Mouse (Mus musculus) urinary bladder, postnatal 10 days (tissue): Measurements from ENCODE around the gene Commd7.
"Not testable (repeated sequence)": the region's sequence is repeated elsewhere in the genome, so short reads cannot be mapped to it uniquely, and the experiment has no call there.

Experiments used
- DNase-seq: peaks from one replicate; pipeline ENCODE4 v3.0.0; 2022; ENCODE audit warnings: low spot score

Gene Commd7

DNA sequence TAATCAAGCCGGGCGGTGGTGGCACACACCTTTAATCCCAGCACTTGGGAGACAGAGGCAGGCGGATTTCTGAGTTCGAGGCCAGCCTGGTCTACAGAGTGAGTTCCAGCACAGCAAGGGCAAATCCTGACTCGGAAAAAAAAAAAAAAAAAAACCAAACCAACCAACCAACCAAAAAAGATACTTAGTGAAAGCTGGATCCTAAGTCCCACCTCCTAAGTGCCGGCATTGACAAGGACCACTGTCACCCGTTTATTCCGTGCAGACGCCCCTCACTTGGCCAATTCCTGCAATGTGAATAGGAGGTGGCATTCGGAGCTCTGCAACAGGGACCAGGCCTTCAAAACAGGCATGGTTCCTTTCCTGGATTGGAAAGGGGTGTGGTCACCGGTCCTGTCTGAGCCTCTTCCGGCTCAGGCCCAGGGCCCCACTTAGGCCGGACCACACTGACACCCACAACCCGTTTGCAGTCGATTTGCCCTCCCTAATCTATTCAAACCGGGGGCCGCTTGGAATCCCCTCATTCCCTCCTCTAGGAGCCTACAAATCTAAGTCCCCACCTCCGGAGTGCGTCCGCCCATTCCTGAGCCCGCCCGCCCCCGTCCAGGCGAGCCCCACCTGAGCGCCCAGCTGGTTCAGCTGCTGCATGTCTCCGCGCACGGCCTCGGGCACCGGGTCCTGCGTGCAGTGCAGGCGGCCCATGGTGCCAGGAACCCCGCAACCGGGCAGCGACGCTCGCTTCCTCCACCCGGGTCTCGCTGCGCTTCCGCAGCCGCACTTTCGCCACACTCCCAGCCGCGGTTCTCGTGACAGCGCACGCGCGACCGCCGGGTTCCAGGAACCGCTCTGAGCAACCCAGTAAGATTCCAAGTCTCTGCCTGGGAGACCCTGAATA, at the start of gene Commd7:
Gene Commd7, minus strand, starts transcription at position 806 of the 895 bp plus-strand sequence.
- DNase-seq, result peak; percentile 49

DNA sequence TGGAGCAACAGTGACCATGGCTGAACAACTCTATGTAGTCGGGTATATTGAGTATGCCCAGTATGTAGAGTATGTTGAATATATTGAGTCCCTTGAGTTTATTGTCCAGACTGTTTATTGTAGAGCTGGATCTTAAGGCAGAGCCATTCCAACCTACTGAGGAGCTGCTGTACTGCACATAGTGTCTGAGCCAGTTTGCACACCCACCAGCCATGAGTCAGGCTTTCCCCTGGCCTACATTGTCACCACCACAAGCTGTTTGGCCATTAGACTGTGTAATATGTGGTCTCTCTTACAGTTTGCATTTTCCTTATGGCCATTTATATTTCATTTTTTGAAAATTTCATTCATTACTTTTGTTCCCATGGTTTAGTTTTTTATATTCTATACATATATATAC, 47.4 kb upstream of the Commd7 start:
- DNase-seq, result no peak

DNA sequence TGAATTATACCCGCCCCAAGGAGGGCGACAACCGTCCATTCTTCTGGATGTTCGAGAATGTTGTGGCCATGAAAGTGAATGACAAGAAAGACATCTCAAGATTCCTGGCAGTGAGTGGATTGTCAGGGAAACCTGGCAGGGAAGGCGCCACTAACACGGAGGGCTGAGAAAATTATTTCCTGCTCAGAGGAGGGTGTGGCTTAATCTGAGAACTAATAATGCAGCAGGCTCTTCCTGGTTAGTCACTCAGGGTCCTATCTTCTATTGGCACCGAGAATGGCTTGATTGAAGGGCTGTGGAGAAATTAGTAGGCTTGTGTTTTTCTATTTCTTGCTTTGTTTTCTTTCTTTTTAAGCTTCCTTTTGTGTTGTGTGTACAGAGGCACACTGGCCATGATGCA, 45.0 kb upstream of the Commd7 start:
- DNase-seq, result no peak

DNA sequence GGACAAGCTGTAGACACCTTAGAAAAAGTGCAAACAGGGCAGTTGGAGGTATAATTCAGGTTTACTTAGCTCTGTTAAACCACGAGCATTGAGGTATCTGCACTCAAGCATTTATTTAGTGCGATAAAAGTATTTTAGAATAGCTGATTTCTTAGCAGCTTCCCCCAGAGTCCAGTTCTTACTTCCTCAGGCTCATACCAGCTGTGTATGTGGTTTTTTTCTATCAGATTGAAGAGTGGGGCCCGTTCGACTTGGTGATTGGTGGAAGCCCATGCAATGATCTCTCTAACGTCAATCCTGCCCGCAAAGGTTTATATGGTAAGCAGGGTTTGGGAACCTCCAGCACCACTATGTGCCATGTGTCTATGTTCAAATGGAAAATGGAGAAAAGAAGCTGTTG, 44.4 kb upstream of the Commd7 start:
- no peak for DNase-seq

DNA sequence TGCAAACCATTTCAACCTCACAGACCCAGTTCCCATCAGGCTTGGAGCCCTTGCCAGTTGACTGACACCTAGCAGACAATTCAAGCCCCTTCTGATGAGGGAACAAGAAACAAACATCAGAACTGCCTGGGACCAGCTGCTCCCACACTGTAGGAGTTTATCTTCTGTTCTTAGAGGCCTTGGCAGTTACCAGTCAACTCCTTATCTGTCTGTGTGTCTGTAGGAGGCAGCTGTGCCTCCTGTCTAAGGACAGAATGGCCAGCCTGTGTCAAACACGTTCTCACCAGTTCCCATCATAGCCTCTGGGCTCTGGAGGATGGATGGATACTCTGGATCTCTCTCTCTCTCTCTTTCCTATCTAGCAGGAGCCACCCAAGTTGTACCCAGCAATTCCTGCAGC, 42.8 kb upstream of the Commd7 start:
- DNase-seq, result not testable (repeated sequence)

DNA sequence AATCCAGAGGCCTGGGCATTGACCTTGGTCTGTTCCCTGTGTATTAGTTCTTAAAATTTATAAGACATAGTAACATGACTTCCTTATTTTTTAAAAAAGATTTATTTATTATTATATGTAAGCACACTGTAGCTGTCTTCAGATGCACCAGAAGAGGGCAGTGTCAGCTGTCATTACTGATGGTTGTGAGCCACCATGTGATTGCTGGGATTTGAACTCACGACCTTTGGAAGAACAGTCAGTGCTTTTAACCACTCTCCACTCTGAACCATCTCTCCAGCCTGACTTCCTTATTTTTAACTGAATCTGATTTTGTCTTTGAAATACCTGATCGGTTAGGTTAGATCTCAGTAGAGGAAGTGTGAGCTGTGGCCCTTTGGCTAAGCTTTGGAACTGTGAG, 40.0 kb upstream of the Commd7 start:
- DNase-seq, result no peak

DNA sequence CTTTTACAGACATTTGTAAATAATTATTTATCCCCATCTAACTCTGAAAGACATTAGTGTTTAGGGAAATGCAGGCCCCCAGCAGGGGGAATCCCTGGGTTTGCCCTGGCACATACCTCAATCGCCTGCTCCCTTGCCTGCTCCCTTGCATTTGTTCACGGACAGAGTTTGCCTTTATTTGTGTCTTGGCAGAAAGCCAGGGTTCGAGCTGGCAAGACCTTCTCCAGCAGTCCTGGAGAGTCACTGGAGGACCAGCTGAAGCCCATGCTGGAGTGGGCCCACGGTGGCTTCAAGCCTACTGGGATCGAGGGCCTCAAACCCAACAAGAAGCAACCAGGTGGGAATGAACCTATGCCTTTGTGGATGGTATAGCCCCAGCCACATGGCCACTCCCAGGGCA, 37.5 kb upstream of the Commd7 start:
- DNase-seq, result no peak

DNA sequence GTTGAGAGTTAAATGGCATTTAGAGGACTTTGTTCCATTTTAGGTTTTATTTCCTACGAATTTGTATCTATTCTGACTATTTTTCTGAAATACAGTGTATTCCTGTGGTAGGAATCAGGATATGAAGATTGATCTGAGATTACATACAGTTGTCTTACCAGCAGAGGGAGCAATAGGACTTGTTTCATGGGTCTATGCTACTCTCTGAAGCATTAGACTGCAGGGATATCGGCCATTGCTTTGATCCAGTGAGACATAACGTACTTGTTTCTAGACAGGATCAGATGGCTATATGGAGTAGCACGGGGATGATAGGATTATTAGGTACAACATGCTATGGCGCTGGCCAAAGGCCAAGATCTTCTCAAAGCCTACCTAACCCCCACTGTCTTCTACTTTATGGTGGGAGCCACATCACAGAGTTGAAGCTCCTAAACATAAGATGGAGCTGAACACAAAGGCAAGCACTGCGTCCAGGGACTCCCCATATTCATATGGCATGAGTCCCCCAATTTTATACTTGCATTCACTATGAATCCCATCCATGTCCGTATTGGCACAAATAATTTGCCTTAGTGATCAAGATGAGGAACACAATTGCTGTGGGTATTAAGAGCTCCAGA, 36.3 kb upstream of the Commd7 start:
- no peak for DNase-seq

DNA sequence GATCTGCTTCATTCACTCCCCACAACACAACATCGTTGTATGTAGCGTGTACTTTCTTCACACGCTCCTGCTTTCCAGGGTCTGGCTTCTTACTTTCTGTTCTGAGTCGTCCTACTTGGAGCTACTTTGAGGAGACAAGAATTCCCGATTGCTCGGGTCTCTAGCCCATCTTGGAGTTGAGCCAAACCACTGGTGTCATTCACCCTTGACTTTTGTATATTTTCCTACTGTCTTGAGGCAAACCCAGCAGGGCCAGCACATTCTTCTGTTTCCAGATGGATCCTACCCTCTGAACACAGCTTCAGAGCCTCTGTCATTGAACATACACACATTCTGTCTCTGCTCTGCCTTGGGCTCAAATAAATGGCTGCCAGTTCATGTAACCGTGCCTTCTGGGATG, 32.8 kb upstream of the Commd7 start:
- DNase-seq, result no peak

DNA sequence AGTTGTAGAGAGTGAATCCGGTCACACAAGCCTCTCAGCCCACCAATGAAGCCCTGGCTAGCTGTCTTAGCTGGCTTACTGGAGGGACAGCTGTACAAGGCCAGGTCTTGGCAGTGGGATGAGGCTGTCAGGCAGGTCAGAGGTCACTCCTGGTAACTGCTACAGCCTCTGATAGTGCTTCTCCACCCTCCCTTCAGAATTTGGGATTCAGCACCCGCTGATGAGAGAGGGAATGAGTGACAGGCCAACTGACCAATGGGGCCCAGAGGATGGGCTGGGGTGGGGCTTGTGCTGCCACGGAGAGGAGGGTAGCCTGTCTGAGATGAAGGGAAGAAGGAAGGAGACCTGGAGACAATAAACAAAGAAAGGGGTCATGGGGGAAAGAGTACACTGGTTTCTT, 28.0 kb upstream of the Commd7 start:
- no peak for DNase-seq

DNA sequence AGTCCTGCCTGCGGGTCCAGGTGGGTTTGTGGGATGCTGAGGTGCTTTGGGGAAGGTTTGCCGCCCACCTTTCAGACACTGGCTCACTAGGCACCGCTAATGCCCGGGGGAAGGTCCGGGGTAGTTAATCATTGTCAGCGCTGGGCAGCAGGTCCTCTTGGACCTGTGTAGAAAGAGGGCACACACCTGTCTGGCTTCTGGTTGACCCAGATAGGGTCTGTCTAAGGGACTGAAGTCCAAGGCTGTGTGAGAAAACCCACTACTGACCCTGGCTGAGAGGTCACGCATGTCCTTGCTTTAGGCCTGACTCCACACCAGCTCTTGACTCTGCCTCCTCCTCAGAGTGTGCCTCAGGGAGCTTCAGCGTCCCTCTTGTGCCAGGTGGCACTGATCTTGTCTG, 25.1 kb upstream of the Commd7 start:
- DNase-seq, result not testable (repeated sequence)

DNA sequence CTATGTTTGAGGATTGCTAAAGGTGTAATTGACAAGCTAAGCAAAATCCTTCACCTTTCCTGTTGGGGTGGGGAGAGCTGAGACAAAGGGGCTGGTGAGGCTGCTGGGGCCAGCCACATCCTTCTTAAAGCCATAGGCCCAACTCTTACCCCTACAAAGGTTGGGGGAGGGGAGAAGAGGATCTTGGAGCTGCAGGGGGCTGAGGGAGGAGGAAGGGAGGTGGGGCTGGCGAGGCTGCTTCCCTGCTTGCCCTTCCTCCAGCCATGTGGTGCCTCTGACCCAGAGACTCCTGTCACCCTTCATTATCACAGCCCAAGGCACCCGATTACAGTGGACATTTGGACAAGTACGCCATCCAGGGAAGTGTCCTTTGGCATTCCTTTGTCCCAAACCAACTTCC, 19.1 kb upstream of the Commd7 start:
- DNase-seq, result no peak

DNA sequence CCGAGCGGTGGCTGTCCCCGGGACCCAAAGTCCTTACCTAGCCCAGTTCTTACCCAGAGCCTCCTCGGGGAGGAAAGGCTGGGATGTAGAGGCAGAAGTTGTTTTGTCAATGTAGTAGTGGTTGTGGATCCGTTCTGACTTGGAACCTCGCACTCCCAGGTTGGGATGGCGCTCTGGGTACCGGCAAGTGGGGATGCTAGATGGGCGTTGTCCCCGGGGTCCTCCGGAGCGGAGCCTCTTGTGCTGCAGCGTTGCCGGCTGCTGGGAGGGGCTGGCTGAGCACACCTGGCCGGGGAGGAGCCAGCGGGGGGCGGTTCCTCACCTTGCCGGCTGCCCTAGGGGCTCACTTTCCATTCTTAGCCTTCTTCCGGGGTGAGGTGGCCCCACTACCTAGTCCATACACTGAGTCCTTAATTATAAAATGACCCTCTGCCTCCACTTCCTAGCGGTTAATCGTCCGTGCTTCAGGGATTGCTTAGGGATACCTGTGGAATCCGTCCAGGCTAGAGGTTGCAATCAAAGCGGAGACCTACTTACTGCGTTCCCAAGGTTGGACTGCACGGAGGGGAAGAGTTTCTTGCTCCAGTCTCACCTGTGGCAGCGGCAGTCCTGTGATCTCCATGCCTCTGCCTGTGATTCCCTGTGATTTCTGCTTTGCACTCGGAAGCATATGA, 17.6 kb upstream of the Commd7 start:
- DNase-seq, result no peak

DNA sequence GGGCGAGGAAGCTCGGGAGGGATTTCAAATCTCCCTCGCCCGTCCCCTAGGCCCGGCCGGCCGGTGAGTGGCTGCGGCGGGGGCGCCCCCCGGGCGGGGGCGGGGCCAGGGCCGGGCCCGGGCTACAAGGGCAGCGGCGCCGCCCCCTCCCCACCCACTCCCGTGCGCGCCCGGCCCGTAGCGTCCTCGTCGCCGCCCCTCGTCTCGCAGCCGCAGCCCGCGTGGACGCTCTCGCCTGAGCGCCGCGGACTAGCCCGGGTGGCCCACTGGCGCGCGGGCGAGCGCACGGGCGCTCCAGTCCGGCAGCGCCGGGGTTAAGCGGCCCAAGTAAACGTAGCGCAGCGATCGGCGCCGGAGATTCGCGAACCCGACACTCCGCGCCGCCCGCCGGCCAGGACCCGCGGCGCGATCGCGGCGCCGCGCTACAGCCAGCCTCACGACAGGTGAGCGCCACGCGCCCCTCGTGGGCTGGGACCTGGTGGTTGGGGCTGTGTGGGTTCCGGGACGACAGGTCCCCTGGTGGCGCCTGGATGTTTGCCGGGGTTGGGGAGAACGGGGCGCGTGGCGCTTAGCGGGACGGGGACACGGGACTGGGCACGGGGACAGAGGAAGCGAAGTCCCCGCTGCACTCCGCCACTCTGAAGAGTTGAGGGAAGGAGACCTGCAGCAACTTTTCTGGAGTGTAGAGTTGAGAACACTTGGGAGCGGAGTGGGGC, 16.9 kb upstream of the Commd7 start, which contains the start of gene Dnmt3b:
Gene Dnmt3b, plus strand, starts transcription at position 153 of the 716 bp plus-strand sequence.
- no peak for DNase-seq

DNA sequence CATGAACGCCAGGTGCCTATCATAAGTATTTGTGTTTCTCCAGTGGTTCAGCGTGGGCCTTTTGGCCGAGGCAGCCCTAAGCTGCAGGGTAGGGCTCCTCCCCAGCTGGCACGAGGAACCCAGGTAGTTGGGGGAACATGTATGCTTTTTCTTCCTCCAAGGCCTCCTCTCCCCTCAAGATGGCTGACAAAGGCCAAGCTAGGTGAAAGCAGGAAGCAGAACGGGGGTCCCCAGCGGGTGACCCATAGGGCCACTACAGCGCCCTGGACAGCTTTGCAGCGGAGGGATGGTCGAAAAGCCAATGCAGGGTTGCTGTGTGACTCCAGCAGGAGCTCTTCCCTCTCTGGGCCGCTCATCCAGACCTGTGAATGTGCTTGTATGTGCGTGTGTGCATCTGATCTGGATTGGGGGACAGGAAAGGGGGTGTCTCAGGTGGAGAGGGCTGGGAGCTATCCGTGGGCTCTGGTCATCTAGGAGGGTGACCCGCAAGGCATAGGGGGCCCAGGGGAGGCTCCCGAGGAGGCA, 16.3 kb upstream of the Commd7 start:
- DNase-seq, result no peak

DNA sequence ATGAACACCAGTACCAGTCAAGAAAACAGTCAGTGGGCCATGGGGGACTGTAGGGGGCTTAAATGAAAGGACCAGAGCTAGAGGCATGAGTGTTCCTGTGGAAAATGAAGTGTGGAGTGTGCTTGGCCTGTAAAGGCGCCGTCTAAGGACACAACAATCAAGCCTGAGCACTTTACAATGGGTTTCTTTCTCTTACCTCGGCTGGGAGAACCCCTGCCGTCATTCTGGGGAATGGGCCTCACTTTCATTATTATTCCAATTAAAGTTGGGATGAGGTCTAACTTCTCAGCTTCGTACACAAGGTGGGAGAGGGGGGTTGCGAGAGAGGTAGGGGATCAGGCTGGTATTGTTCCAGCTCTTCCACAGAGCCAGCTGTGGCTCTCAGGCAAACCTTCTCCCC, 10.4 kb upstream of the Commd7 start:
- DNase-seq, result no peak

DNA sequence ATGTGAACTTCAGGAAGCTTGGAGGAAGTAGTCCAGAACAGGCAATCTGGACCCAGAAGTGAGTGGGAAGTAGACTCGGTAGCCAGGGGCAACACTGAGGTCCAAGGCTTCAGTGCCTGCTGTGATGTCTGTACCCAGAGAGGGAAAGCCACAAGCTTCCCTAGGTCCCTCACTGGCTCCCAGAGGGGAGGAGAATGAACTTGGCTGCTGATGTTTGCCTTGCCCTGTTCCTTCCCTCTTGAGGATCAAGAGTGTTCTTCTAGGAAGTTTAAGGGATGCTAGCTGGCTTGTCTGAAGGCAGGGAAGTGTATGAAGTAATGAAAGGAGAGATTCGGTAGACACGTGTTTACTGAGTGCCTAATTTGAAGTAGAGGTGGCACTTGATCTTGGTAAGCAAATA, 9.9 kb upstream of the Commd7 start:
- no peak for DNase-seq

DNA sequence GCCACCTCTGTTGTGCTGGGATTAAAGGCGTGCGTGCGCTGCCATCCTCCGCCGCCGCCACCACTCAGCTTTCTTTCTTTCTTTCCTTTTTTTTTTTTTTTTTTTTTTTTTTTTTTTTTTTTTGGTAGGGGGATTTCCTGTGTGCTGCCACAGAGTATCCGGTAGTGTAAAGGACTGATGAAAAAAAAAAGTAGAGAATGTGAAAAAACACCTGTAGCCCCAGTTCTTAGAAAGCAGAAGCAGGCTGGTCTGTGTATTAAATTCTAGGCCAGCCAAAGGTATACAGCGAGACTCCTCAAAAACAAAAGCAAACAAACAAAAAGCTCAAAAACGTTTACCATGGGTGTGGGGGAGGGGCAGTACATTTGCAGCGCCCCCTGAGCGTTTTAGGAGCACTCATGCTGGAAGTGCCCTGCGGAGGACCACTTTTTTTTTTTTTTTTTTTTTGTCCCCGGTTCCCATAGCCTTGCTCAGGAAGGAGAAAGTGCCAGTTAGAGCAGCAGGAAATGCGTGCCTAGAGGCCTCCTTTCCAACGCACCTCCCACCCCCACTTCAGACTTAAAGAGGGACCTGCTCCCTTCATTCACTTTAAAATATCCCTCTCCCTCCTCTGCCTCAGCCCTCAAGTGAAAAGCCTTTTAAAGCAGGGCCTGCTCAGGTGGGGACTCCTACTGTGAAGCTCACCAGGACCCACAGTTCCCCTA, 6.5 kb upstream of the Commd7 start:
- DNase-seq, result no peak

DNA sequence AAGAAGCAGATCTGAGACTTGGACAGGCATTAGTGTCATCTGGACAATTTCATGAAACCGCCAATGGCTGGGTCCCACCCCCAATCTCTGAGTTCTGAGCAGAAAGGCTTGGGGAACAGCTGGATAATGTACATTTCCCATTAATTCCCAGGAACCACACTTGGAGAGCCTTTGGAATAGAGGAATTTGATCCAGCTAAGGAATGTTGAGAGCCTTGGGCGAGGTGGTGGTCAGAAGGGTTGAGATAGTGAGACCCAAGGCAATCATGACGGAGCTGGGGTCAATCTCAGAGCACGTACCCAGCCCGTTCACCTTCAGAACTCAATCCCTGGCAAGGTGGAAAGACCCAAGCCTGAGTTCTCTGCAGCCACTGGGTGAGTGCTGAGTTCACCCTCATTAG, 678 bp upstream of the Commd7 start:
- DNase-seq, result no peak

DNA sequence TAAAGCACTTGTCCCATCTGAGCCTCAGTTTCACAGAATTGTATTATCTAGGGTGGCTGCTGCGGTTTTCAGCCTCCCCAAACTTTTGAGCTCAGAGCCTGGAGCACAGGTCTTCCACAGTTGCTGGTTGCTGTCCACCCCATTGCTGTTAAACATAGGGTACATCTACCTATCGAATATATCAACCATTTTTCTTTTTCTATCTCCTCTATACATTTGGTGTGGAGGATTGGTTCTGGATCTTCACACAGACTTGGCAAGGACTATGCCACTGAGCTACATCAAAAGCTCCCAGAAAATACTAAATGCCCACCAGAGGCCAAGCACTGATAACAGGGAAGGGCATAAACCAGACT, 268 bp upstream of the Commd7 start:
- no peak for DNase-seq

DNA sequence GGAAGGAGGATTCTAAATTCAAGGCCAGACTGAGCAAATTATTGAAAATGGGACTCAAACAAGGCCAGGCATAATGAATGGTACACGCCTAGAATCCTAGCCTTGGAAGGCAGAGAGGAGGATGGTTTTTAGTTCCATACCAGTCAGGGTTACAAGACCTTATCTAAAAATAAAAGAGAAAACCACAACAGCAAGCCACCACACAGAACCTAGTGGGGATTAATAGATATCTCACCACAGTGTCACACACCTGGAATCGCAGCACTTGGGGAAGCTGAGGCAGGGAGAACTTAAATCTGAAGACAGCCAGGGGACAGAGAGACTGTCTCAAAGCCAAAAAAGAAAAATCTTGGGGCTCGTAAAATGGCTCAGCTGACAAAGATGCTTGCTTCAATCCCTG, 1.6 kb downstream of the Commd7 start:
- DNase-seq, result no peak

DNA sequence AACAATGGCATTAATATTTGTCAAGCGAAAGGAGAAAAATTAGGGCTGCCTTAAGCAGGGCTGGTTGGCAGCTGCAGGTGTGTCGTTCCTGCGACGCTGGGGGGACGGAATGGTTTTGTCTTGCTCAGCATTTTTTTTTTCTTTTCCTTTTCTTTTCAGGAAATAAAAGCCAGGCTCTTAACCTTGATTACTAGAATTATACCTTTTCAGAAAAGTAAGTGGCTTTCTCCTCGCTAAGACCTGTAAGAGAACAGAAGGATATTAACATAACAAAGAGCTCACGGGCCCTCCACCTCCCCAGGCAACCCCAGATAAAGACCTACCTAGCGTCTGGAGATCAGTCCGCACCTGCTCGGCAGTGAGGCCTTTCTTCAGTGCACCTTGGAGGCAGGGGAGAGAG, 10.1 kb downstream of the Commd7 start:
- no peak for DNase-seq
